Mouse (Mus musculus) adrenal gland, postnatal 4 days (tissue): ENCODE data around the gene Fam107b. TPM values are rescaled to one million over a fixed set of nuclear protein-coding genes. Genes with fewer than 3 reads are reported as not detected.

ENCODE experiments used
- DNase-seq, 2 experiments: peaks; one replicate each; pipeline ENCODE4 v3.0.0; 2021 to 2022; ENCODE audit warnings: low spot score in 2 of 2, mixed read lengths in 2 of 2
- total RNA-seq, 2 experiments: library from RNA; stranded (reverse); gene quantifications; 2 replicates each; pipeline ENCODE4 v1.2.3; 2021

Fam107b gene
- total RNA-seq, 2 experiments from 2014 or later = 23.6 to 36.7 TPM

GRCm38 (mm10) chr2:3603181-3603580 lies 32.9 kb downstream of the Fam107b start:
- no peak for DNase-seq

GRCm38 (mm10) chr2:3608868-3609854 lies 38.9 kb downstream of the Fam107b start:
- DNase-seq = no peak

GRCm38 (mm10) chr2:3618446-3618845 lies 48.2 kb downstream of the Fam107b start:
- no peak for DNase-seq

GRCm38 (mm10) chr2:3621568-3621967 lies 51.3 kb downstream of the Fam107b start:
- no peak for DNase-seq

- no peak for DNase-seq
These were observed 51.9 kb downstream of the Fam107b start for GRCm38 (mm10) chr2:3622158-3622557.

- no peak for DNase-seq
These were observed 53.1 kb downstream of the Fam107b start for GRCm38 (mm10) chr2:3623207-3623980.

- no peak for DNase-seq
These were observed 53.8 kb downstream of the Fam107b start for GRCm38 (mm10) chr2:3623981-3624584.

- DNase-seq = no peak
These were observed 58.8 kb downstream of the Fam107b start for GRCm38 (mm10) chr2:3629096-3629495.

- no peak for DNase-seq
These were observed 59.5 kb downstream of the Fam107b start for GRCm38 (mm10) chr2:3629741-3630140.

GRCm38 (mm10) chr2:3630769-3631477 lies 60.6 kb downstream of the Fam107b start:
- DNase-seq = no peak

GRCm38 (mm10) chr2:3633137-3633536 lies 62.8 kb downstream of the Fam107b start:
- DNase-seq = no peak

- DNase-seq = no peak
These were observed 66.5 kb downstream of the Fam107b start for GRCm38 (mm10) chr2:3636771-3637170.

GRCm38 (mm10) chr2:3641001-3641770 lies 70.9 kb downstream of the Fam107b start:
- DNase-seq = no peak

- DNase-seq = no peak
These were observed 72.7 kb downstream of the Fam107b start for GRCm38 (mm10) chr2:3642949-3643348.

- DNase-seq = no peak
These were observed 75.5 kb downstream of the Fam107b start for GRCm38 (mm10) chr2:3645741-3646140.

GRCm38 (mm10) chr2:3649171-3649570 lies 78.9 kb downstream of the Fam107b start:
- DNase-seq = no peak

GRCm38 (mm10) chr2:3654606-3655005 lies 84.3 kb downstream of the Fam107b start:
- no peak for DNase-seq

- DNase-seq = no peak
These were observed 85.8 kb downstream of the Fam107b start for GRCm38 (mm10) chr2:3656091-3656490.

- no peak for DNase-seq
These were observed 86.5 kb downstream of the Fam107b start for GRCm38 (mm10) chr2:3656834-3657233.

GRCm38 (mm10) chr2:3657376-3657775 lies 87.1 kb downstream of the Fam107b start:
- no peak for DNase-seq
